Mouse (Mus musculus) CH12F3 (cell line): ENCODE data around the gene Slc7a1.

Experiments used
- in situ Hi-C: fragments of 300-500 bp; cut with MboI; formaldehyde crosslinking; loops from 2 replicates; pipeline ENCODE4 v1.14.3; 2020; ENCODE audit warnings: low sequenced_read_pairs

The Slc7a1 gene

GRCm38 (mm10) chr5:148393316-148393715, 6.4 kb downstream of the Slc7a1 start:
- in situ Hi-C loops, result no loop called here

DNA sequence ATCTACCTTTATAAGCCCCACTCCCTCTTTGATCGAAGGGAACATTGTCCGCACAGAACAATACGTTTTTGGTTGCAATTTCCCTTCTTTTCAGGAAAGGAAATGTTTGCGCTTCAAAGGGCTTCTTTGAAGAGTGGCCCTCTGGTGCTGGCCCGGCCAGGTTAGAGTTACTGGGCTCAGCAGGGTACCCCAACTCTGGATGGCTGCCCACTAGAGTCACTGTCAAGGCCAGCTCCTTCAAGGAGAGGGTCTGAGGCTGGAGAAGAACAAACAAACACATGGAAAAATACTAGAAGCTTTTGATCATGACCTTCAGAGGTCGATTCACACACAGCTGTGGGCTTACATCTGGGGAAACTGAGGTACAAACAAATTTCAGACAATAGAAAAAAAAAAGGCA, 6.9 kb downstream of the Slc7a1 start:
- in situ Hi-C loops, result no loop called here

- in situ Hi-C loops, result no loop called here
Measured at GRCm38 (mm10) chr5:148389007-148389970, 10.4 kb downstream of the Slc7a1 start.

- in situ Hi-C loops, result no loop called here
Measured at GRCm38 (mm10) chr5:148388251-148389006, 11.3 kb downstream of the Slc7a1 start.

DNA sequence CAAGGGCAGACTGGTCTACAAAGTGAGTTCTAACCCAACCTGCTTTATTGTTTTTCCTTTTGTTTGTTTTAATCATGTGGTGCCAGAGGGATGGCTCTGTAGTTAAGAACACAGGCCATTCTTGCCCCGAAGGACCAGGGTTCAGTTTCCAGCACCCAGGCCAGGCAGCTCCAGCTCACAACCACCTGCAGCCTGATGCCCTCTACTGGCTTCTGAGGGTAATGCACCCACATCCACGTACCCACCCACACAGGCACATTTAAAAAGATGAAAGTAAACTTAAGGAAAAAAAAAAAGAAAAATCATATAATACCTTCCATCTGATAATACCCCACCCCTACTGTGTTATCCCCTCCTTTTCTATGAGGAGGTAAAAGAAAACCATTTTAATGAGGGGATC, 11.9 kb downstream of the Slc7a1 start:
- in situ Hi-C loops, result no loop called here

DNA sequence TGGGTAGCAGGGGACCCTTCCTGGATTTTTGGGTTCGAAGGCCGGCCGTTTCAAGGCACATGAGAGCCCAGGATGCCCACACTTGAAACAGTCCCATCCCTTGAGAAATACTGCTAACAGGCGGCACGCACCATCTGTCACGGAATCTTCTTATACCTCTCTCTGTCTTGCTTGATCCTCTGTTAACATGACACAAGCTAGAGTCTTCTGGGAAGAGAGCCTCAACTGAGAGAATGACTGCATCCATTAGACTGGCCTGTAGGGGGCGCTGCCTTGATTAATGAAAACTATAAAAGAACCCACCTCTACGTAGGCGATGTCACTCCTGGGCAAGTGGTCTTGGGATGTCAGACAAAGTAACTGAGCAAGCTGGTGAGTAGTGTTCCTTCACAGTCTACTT, 13.2 kb downstream of the Slc7a1 start:
- in situ Hi-C loops, result no loop called here

- in situ Hi-C loops, result no loop called here
Measured at GRCm38 (mm10) chr5:148384501-148385055, 15.1 kb downstream of the Slc7a1 start.

GRCm38 (mm10) chr5:148383841-148384500, 15.7 kb downstream of the Slc7a1 start:
- in situ Hi-C loops, result no loop called here

DNA sequence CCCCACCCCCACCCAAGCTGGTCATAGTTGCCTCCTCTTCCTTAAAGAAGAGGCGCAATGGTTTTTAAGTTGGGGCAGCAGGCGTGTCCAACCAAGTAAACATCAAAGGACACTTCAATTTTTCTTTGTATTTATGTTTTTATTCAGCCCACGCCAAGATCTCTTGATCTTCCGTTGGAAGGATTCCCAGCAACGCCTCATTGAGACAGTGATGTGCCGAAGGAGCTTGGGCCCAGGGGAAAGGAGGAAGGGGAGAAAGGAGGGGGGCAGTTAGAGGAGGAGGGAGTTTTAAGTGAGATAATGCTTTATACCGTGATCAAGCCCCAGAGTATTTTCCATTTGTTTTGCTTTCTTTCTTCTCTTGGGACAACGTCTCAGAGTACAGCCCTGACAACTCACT, 18.6 kb downstream of the Slc7a1 start:
- in situ Hi-C loops, result no loop called here

DNA sequence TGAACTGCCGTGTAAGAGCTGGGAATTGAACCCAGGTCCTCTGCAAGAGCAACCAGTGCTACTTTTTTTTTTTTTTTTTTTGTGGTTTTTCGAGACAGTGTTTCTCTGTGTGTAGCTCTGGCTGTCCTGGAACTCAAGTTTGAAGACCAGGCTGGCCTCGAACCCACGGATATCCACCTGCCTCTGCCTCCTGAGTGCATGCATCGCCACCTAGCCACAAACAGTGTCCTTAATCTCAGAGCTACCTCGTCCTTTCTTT, 19.5 kb downstream of the Slc7a1 start:
- in situ Hi-C loops, result no loop called here

GRCm38 (mm10) chr5:148379455-148380245, 20.1 kb downstream of the Slc7a1 start:
- in situ Hi-C loops, result no loop called here

- in situ Hi-C loops, result no loop called here
Measured at GRCm38 (mm10) chr5:148378707-148379106, 21.0 kb downstream of the Slc7a1 start.

DNA sequence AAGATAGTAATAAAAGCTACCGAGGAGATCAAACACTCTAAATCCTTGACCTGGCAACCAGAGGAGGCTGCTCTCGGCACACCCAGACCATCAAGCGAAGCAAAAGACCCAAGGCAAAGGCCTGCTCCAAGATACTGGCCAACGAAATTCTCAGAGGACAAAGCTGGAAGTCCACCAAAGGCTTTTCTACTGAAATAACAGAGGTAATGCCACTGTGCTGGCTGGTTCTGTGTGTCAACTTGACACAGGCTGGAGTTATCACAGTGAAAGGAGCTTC, 21.5 kb downstream of the Slc7a1 start:
- in situ Hi-C loops, result no loop called here

GRCm38 (mm10) chr5:148377439-148378231, 22.1 kb downstream of the Slc7a1 start:
- in situ Hi-C loops, result no loop called here

GRCm38 (mm10) chr5:148376358-148376757, 23.3 kb downstream of the Slc7a1 start:
- in situ Hi-C loops, result no loop called here

DNA sequence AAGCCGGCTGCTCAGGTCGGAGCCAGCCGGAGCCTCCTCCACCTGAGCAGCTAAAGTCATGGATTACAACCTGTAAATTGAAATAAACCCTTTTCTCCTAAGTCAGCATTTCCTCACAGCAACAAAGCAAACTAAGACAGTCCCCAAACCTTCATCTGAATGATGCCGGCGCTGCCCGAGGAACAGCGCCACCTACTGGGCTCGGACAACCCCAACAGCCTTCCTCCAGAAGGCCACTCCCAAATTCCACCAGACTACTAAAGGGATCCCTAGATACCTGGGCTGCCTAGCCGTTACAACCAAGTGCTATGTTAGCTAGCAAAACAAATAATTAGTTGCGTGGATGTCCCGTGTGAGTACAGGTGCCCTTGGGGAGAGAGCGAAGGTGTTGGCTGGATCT, 24.2 kb downstream of the Slc7a1 start:
- in situ Hi-C loops, result no loop called here

GRCm38 (mm10) chr5:148373092-148373685, 26.5 kb downstream of the Slc7a1 start:
- in situ Hi-C loops, result no loop called here

DNA sequence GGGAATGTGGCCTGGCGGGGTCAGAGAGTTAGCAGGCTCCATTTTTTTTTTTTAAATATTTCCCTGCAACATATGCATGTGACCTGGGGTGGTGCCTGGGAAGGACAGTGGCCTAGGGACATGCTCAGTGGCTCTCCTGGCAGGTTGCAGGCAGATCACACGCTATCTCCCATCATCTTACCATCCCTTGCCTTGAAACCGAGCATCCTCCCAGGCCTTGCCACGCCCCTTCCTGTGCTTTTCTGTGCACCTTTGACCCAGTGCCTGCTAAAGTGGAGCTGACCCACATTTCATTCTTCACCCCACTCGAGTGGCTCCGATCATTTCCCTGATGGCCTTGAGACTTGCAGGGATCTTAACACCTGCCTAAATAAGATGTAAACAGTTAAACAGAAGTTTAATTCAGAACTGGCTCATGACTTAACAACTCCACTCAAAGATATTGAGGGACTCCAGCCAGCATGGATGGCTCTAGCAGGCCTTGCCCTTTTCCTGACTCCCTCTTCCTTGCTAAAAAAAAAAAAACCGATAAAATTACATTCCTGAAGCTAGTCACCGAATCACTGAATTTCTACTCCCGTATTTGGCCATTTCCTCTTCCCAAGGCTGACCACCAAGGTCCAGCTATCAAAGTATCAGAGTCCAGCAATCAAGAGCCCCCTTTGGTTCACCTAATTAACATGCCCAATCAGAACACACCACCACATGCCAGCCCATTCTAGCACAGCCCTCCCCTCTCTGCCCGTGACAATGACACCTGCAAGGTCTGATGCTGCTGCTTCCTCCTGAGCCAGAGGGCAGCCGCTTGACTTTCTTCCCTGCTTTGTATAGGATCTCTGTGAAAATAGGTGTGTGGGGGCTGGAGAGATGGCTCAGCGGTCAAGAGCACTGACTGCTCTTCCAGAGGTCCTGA, 27.4 kb downstream of the Slc7a1 start:
- in situ Hi-C loops, result no loop called here

DNA sequence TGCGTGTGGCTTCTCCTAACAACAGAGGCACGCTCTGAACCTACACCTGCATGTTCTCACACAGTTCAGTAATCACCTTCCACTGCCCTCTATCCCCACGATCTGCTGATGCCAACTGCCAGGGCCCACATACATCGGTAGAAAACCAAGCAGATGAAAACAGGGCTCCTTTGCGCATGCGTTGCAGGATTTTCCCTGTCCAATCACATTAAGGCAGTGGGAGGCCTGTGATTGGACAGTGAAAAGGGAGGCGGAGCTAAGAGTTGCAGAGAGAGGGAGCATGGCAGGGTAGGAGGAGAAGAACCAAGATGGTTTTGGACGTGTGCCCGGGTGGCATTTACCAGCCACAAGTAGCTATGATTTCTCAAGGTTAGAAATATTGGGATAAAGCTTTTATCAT, 28.3 kb downstream of the Slc7a1 start:
- in situ Hi-C loops, result no loop called here
